ENCODE assay signal across 8 mouse cellular contexts in genomic region chr6:129181249-129181648, GRCm38 (mm10). TPM values are rescaled to one million over a fixed set of nuclear protein-coding genes. Genes with fewer than 3 reads are reported as not detected.
DNase-seq lines count a peak whose midpoint lies in the region; ATAC-seq and TF ChIP-seq lines count a peak whose summit lies in the region.

No protein-coding gene starts in this region.

- TF ChIP-seq CTCF in left cerebral cortex, adult 2 months (IDR thresholded peaks at IDR 0.05): no peak

- H3K9ac ChIP-seq in embryonic facial prominence, embryonic 14.5 days (ENCODE audit: low read depth, low read length): peak overlapping the region; percentile 65
- peak overlapping the region; percentile 59 for H3K9ac ChIP-seq in intestine, embryonic 14.5 days (ENCODE audit: low read length)
- peak overlapping the region; percentile 23; the same call in 1 of the 2 replicates for H3K9ac ChIP-seq in midbrain, embryonic 16.5 days (ENCODE audit: low read depth, low read length)

- DNase-seq in left cerebral cortex, adult 2 months (ENCODE audit: extremely low spot score in 1 of 2, low spot score in 2 of 2): no peak
- DNase-seq in left cerebral cortex, adult 9 months (ENCODE audit: low spot score in 2 of 2): no peak
- no peak for DNase-seq in embryonic facial prominence, embryonic 14.5 days (ENCODE audit: low spot score)
- DNase-seq in intestine, embryonic 14.5 days (ENCODE audit: low spot score): no peak
- DNase-seq in urinary bladder, adult 2 months (ENCODE audit: low spot score): no peak
- DNase-seq in spleen, postnatal 14 days (ENCODE audit: low spot score in 2 of 2): no peak
- no peak for DNase-seq in frontal cortex, postnatal 36 days (ENCODE audit: low spot score in 2 of 2)

- H3K4me2 ChIP-seq in embryonic facial prominence, embryonic 14.5 days (ENCODE audit: low read depth, low read length): peak overlapping the region; percentile 56
- H3K4me2 ChIP-seq in intestine, embryonic 14.5 days (ENCODE audit: low read length): peak overlapping the region; percentile 50
- peak overlapping the region; percentile 52 for H3K4me2 ChIP-seq in midbrain, embryonic 16.5 days (ENCODE audit: low read length)

- no peaks in the 10 kb centered on the region for H3K27me3 ChIP-seq in embryonic facial prominence, embryonic 14.5 days (replicated peaks; ENCODE audit: control insufficient read depth, insufficient read depth, low read length)
- no peaks in the 10 kb centered on the region for H3K27me3 ChIP-seq in intestine, embryonic 14.5 days (replicated peaks; ENCODE audit: control insufficient read depth, insufficient read depth, low read length)
- H3K27me3 ChIP-seq in midbrain, embryonic 16.5 days (ENCODE audit: control insufficient read depth, insufficient read depth, low read depth, low read length): no peaks in the 10 kb centered on the region

- intact Hi-C loops in left cerebral cortex, adult 2 months (cut with DNase I): loop anchor here (10.0 kb wide), 2 partner anchors 196 to 286 kb away; partner anchors contain the start of gene BC035044

- H3K4me1 ChIP-seq in embryonic facial prominence, embryonic 14.5 days (ENCODE audit: control insufficient read depth, insufficient read depth, low read length): no peaks in the 10 kb centered on the region
- no peaks in the 10 kb centered on the region for H3K4me1 ChIP-seq in intestine, embryonic 14.5 days (replicated peaks; ENCODE audit: control insufficient read depth, insufficient read depth, low read length)
- H3K4me1 ChIP-seq in midbrain, embryonic 16.5 days (ENCODE audit: control insufficient read depth, insufficient read depth, low read length): no peaks in the 10 kb centered on the region

- no peaks in the 10 kb centered on the region for H3K9me3 ChIP-seq in embryonic facial prominence, embryonic 14.5 days (ENCODE audit: control insufficient read depth, low read length)
- H3K9me3 ChIP-seq in intestine, embryonic 14.5 days (ENCODE audit: control insufficient read depth, low read length): no peaks in the 10 kb centered on the region
- H3K9me3 ChIP-seq in midbrain, embryonic 16.5 days (replicated peaks; ENCODE audit: control insufficient read depth, low read length, poor library complexity, severe bottlenecking): no peaks in the 10 kb centered on the region

- peaks cover 15% of the 10 kb centered on the region; the same call in 1 of the 2 replicates for H3K36me3 ChIP-seq in embryonic facial prominence, embryonic 14.5 days (ENCODE audit: control insufficient read depth, insufficient read depth, low read length)
- peaks cover 22% of the 10 kb centered on the region for H3K36me3 ChIP-seq in intestine, embryonic 14.5 days (ENCODE audit: control insufficient read depth, insufficient read depth, low read length)
- no peaks in the 10 kb centered on the region for H3K36me3 ChIP-seq in midbrain, embryonic 16.5 days (ENCODE audit: control insufficient read depth, insufficient read depth, low read length)

- ATAC-seq in embryonic facial prominence, embryonic 14.5 days (ENCODE audit: low read depth): no peak
- ATAC-seq in intestine, embryonic 14.5 days (replicated peaks; ENCODE audit: low FRiP score, low TSS enrichment, low read depth): 0 out of 2 replicates have a peak, but pooled peaks have one; percentile 9
- no peak for ATAC-seq in midbrain, embryonic 16.5 days

- 8% methylated on average over 1 of the region's 1 CpGs for WGBS in embryonic facial prominence, embryonic 14.5 days
- WGBS in intestine, embryonic 14.5 days: 17% methylated on average over 1 of the region's 1 CpGs
- 6% methylated on average over 1 of the region's 1 CpGs for WGBS in midbrain, embryonic 16.5 days

- H3K27ac ChIP-seq in left cerebral cortex, adult 2 months: peak overlapping the region; percentile 51; the same call in 1 of the 2 replicates
- H3K27ac ChIP-seq in embryonic facial prominence, embryonic 14.5 days (replicated peaks; ENCODE audit: low read depth, low read length): peak overlapping the region; percentile 92
- H3K27ac ChIP-seq in intestine, embryonic 14.5 days (ENCODE audit: low read depth): peak overlapping the region; percentile 93
- peak overlapping the region; percentile 36; the same call in 1 of the 2 replicates for H3K27ac ChIP-seq in midbrain, embryonic 16.5 days (ENCODE audit: low read length)

- H3K4me3 ChIP-seq in left cerebral cortex, adult 2 months: peak overlapping the region; percentile 35
- H3K4me3 ChIP-seq in embryonic facial prominence, embryonic 14.5 days (ENCODE audit: low read depth, low read length): peak overlapping the region; percentile 46
- H3K4me3 ChIP-seq in intestine, embryonic 14.5 days (ENCODE audit: low read depth, low read length): peak overlapping the region; percentile 60
- peak overlapping the region; percentile 25 for H3K4me3 ChIP-seq in midbrain, embryonic 16.5 days (ENCODE audit: low read depth, low read length)

RNA-seq across cellular contexts. Expression of gene Clec2d, which starts 0.8 kb away (rescaled TPM):
- 1 to 10 TPM; 4.7 to 8.4 TPM for total RNA-seq in left cerebral cortex, adult 2 months (2021)
- 0.51 and 0.97 TPM in 2 replicates for polyA plus RNA-seq in embryonic facial prominence, embryonic 14.5 days (2014; fragmentation: Nextera tagmentation; extraction: Ambion mirVana)
- 0.43 and 0.89 TPM in 2 replicates for polyA plus RNA-seq in intestine, embryonic 14.5 days (2014; fragmentation: Nextera tagmentation; extraction: Ambion mirVana)
- polyA plus RNA-seq in midbrain, embryonic 16.5 days (2015; fragmentation: Nextera tagmentation; extraction: Ambion mirVana): not detected in 2 replicates
- polyA plus RNA-seq in urinary bladder, adult 2 months (2012; rRNA removed): 85.0 and 92.0 TPM in 2 replicates

Comparison
In these comparisons a context has a peak if more than half of its experiments do, and no peak if none do; other contexts are left out.
1. H3K27ac ChIP-seq: peak in every context shown above with its lines; median percentile 93 in intestine, embryonic 14.5 days; 92 in embryonic facial prominence, embryonic 14.5 days; 51 in left cerebral cortex, adult 2 months; 36 in midbrain, embryonic 16.5 days.
2. RNA of gene Clec2d, which starts 0.8 kb away (polyA plus RNA-seq): 85.0 to 92.0 TPM in urinary bladder, adult 2 months; 0.51 to 0.97 TPM in embryonic facial prominence, embryonic 14.5 days, 0.43 to 0.89 TPM in intestine, embryonic 14.5 days and not detected in midbrain, embryonic 16.5 days; every median in the first group is over 10 times any median in the second.
3. Peak in every context shown above with its lines, with median percentiles within 50 percentile points of each other: H3K4me3 ChIP-seq, H3K4me2 ChIP-seq and H3K9ac ChIP-seq.